Mouse (Mus musculus) kidney, adult 2 months (tissue): ENCODE data around the gene Slc5a4b.

Experiments used
- CTCF ChIP-seq: fragments of 200-500 bp; conservative IDR thresholded peaks from 2 replicates; pipeline ENCODE4 v1.5.1; 2011; ENCODE audit warnings: low read depth, mild to moderate bottlenecking, control low read depth, low read length, moderate library complexity, mixed read lengths; ENCODE audit not compliant: insufficient read depth, insufficient read length
- POLR2A ChIP-seq: fragments of 200-500 bp; IDR thresholded peaks from one replicate; pipeline ENCODE4 v1.6.1; 2011; ENCODE audit warnings: low read depth, low read length, control low read depth

- TF ChIP-seq POLR2A (no peak), CTCF (no peak)
These were observed 13.4 kb downstream of the Slc5a4b start for GRCm38 (mm10) chr10:76097368-76097767.
